Mouse (Mus musculus) neural tube, postnatal 0 days (tissue): ENCODE data around the gene Ube2h. TPM values are rescaled to one million over a fixed set of nuclear protein-coding genes. Genes with fewer than 3 reads are reported as not detected.

Source experiments
- microRNA counts: library from miRNA; unstranded; fragments of <30 nt; microRNA quantifications from one replicate; lab custom pipeline; 2015
- microRNA-seq: library from miRNA; unstranded; fragments of <30 nt; microRNA quantifications from one replicate; pipeline ENCODE4, GENCODE M21; 2016
- polyA plus RNA-seq: library from polyadenylated mRNA; unstranded; fragments of >200 nt; fragmentation: Nextera tagmentation; extraction: Ambion mirVana; gene quantifications from 2 replicates; pipeline ENCODE4 v1.2.1, GENCODE M21; 2015

The Ube2h gene
- 43.2 TPM in 2 replicates for polyA plus RNA-seq

GRCm38 (mm10) chr6:30304399-30304917 is at the start of gene Ube2h:
Ube2h (minus strand) TSS chr6:30304539.

MicroRNAs encoded within 50 kb of the gene (microRNA counts, 519-probe panel; counts per million panel counts)
- 2,401 counts per million, percentile 8 among the panel's probes with 10 or more counts for microRNA mmu-miR-182 (lab: Ali Mortazavi, UCI)
- 4,416 counts per million, percentile 45 among the panel's probes with 10 or more counts for microRNA mmu-miR-183 (lab: Ali Mortazavi, UCI)
- microRNA mmu-miR-96 (lab: Ali Mortazavi, UCI): 4,579 counts per million, percentile 50 among the panel's probes with 10 or more counts

Small RNA genes within 50 kb of the gene (microRNA-seq; reads per million reads assigned to microRNA genes)
- gene Mir182: 3,667 reads per million, percentile 89 among the genes with 10 or more reads in this experiment
- gene Mir183: 1,318 reads per million, percentile 77 among the genes with 10 or more reads in this experiment
- gene Mir96: 743 reads per million, percentile 72 among the genes with 10 or more reads in this experiment

Other genes starting within 250 kb of the Ube2h start
- gene Zc3hc1, start 86.5 kb upstream of the Ube2h start, polyA plus RNA-seq: 47.6 and 48.0 TPM in 2 replicates
- 22.4 and 25.4 TPM in 2 replicates for gene Klhdc10, start 97.3 kb upstream of the Ube2h start, polyA plus RNA-seq
- 15.8 and 17.2 TPM in 2 replicates for gene Tmem209, start 205.2 kb upstream of the Ube2h start, polyA plus RNA-seq
- 0.28 TPM in 1 of 2 replicates, not detected in the other for gene Ssmem1, start 205.3 kb upstream of the Ube2h start, polyA plus RNA-seq
- gene Cpa2, start 237.0 kb upstream of the Ube2h start, polyA plus RNA-seq: 14.9 and 18.2 TPM in 2 replicates